Mouse (Mus musculus) heart, postnatal 36 days (tissue): Measurements from ENCODE around the gene Bpifb5. TPM values are rescaled to one million over a fixed set of nuclear protein-coding genes. Genes with fewer than 3 reads are reported as not detected.
"Not testable (repeated sequence)": the region's sequence is repeated elsewhere in the genome, so short reads cannot be mapped to it uniquely, and the experiment has no call there.

Source experiments
- DNase-seq, 2 experiments: peaks; one replicate each; pipeline ENCODE4 v3.0.0; 2021 to 2022
- intact Hi-C: fragments of 180-260 bp; cut with DNase I; formaldehyde crosslinking; loops from one replicate; pipeline ENCODE4 v1.15.1; 2025
- total RNA-seq, 2 experiments: library from RNA; stranded (reverse); gene quantifications; 2 replicates each; pipeline ENCODE4 v1.2.3; 2021

Bpifb5 gene
- total RNA-seq = not detected

DNA sequence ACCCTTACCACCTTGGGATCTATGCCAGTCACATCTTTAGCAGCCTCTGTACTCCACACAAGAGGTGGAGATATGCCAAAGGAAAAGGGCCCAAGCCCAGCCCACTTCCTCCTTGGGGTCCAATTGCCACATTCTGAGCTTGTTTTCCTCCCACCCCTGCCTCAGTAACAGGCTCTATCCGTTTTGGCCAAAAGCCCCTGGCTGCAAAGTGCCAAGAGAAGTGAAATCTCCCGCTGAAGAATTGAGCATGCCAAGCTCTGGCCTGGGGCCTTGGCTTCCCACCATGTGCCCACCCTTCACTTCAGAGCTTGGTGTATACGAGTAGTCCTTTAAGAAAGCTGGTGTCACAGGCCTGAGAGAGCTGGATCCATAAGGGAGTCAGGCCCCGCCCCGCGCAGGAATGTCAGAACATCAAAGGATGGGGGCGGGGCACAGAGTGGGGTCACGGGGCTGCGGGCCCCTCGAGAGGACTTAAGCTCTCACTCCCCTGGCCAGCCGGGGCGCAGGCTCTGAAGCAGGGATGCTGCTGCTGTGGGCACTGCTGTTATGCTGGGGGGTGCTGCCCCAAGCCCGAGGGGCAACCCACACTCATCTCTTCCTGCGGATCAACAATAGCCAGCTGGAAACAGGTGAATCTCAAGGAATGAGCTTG lies at the start of gene Bpifb5:
Bpifb5 (plus strand) TSS at position 478 of the 652 bp plus-strand sequence.
- DNase-seq = peak in 1 of 2 experiments; percentile 10
- intact Hi-C loops = no loop called here

GRCm38 (mm10) chr2:154181900-154182299 lies 41.6 kb upstream of the Bpifb5 start:
- intact Hi-C loops, DNase-seq: not testable (repeated sequence)

DNA sequence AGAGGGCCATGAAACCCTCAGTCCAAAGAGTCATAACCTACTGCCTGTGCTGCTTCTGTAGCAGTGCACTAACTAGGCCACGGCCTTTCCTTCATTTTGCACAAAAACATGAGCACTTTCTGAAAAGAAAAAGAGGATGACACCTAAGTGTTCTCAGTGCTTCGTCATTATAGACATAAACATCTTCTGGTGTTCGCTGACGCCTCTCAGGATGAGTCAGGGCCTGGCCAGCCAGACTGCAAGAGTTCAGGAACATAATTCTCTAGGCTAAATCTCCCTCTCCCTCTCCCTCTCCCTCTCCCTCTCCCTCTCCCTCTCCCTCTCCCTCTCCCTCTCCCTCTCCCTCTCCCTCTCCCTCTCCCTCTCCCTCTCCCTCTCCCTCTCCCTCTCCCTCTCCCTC lies 40.5 kb upstream of the Bpifb5 start:
- DNase-seq, intact Hi-C loops: not testable (repeated sequence)

DNA sequence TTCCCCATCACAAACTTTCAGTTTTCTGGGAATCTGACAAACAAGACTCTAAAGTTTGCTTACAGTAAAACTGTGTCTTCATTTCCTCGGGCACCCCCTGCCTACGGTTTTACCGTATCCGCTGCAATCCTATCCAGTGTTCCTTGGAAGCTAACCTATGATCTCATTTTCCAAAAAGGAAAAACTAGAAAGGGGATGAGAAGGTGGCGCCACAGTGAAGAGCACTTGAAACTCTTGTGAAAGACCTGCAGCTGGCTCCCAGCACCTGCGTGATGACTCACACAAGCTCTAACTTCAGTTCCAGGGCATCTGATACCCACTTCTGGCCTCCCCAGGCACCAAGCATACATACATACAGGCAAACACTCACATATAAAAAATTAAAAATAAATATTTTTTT lies 38.2 kb upstream of the Bpifb5 start:
- DNase-seq = no peak
- intact Hi-C loops = no loop called here

DNA sequence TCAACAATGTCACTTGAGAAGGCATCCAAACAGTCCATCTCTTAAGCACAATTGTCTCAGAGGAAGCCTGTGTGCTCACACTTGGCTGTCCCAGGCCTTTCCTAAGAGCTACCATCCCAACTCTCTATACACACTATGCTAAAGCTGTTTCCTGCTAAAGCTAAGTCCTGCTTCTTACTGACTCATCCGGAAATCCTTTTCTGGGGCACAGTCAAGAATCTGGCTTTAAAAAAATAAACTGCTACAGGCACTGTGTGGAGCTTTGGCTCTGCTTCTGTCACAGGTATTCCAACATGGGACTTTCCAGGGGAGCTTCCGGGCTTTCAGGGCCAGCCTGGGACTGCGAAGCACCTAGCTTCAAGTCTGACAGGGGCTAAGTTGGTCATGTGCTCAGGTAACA lies 37.8 kb upstream of the Bpifb5 start:
- intact Hi-C loops = no loop called here
- DNase-seq = no peak

DNA sequence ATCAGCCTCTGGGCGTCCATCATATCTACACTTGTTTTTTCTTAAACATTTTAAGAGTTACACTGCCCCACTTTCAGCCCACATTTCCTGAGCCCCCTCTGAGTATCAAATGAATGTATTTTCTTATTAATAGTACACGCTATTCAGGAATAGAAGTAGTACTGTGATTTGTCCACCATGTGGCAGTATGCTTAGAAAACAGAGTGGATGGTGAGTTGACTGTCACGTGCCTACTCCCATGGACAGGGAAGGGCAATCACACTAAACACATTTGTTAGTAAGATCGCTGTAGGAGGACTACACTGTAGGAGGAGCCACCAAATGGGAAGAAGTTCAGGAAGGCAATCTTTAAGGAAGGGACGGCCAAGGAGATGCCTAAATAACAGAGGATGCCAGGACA lies 36.1 kb upstream of the Bpifb5 start:
- intact Hi-C loops = no loop called here
- DNase-seq = no peak

DNA sequence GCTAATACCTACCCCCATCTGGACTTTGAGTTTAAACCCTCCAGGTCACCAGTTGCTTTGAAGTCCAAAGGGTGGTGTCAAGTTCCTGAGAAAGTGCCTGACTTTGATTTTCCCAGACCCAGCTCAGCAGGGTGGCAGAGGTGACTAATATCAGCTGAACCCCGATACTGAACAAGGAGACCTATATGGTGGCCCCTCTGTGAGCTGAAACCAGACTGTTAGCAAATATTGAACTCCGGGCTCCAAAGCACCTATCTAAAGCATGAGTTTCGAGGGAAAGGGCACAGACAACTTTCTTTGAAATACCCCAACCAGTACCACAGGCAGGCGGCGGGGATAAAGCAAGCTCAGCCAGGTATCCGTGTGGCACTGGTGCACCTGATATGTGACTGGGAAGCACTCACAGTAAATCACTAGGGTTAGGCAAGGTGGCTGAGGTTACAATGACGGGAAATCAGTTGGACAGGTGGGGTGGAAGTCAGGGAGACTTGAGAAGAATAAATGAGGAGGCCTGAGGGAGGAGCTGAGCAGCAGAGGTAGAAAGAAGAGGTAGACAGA lies 33.6 kb upstream of the Bpifb5 start:
- intact Hi-C loops = no loop called here
- DNase-seq = no peak

GRCm38 (mm10) chr2:154190546-154191258 lies 32.8 kb upstream of the Bpifb5 start, which contains the start of gene Bpifb1:
Gene Bpifb1, plus strand, starts transcription at chr2:154190818.
- DNase-seq = no peak
- intact Hi-C loops = no loop called here

DNA sequence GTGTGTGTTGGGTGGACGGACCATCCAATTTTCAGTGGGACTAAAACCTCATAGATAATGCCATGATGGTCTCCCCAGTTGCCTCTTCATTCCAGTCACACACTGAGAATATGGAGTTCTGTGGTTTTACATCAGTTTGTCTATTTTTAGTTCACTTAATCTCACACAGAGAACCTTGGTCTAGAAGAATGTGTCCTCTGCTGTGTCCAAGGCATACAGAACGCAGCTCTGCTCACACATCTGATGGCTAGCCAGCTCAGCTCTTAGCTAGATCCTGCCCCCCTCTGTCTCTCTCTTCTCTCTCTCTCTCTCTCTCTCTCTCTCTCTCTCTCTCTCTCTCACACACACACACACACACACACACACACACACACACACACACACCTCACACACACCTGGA lies 31.4 kb upstream of the Bpifb5 start:
- no peak for DNase-seq
- intact Hi-C loops = loop anchor here (2.0 kb wide), 1 partner anchor 15 kb away; no protein-coding TSS in a partner anchor

DNA sequence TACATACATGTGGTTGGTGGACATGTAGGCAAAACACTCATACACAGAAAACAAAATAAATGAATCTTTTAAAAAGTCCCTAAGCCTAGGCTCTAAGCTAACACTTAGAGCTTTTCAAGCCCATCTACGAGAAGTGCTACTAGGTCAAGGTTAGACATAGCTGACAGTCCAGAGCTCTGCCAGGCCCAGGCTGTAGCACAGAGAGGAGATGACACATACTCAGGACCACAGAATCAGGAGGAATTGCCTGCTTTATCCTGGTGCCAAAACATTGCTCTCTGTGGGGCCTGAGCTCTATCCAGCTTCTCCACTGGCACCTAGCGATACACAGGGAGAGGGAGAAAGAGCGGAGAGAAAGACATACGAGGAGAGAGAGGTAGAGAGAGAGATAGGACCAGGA lies 30.5 kb upstream of the Bpifb5 start:
- DNase-seq = no peak
- intact Hi-C loops = loop anchor here (2.0 kb wide), 1 partner anchor 14 kb away; no protein-coding TSS in a partner anchor

- no peak for DNase-seq
- intact Hi-C loops = loop anchor here (2.0 kb wide), 1 partner anchor 13 kb away; no protein-coding TSS in a partner anchor
Observed at GRCm38 (mm10) chr2:154193994-154194504, 29.5 kb upstream of the Bpifb5 start.

- DNase-seq = no peak
- intact Hi-C loops = no loop called here
Observed at GRCm38 (mm10) chr2:154197036-154197435, 26.5 kb upstream of the Bpifb5 start.

DNA sequence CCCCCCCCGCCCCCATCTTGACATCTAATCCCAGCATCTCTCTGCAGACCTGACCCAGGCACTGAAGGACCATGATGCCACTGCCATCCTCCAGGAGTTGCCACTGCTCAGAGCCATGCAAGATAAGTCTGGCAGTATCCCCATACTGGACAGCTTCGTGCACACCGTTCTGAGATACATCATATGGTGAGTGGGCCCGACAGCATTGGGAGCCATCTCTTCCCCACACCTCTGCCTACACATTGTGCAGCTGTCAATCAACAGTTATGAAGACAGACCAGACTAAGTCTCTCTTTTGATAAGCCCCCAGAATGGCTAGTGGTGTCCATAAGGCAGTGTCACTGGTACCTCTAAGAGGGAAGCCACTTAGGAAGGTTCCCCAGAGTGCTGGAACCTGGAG lies 18.9 kb upstream of the Bpifb5 start:
- intact Hi-C loops = no loop called here

DNA sequence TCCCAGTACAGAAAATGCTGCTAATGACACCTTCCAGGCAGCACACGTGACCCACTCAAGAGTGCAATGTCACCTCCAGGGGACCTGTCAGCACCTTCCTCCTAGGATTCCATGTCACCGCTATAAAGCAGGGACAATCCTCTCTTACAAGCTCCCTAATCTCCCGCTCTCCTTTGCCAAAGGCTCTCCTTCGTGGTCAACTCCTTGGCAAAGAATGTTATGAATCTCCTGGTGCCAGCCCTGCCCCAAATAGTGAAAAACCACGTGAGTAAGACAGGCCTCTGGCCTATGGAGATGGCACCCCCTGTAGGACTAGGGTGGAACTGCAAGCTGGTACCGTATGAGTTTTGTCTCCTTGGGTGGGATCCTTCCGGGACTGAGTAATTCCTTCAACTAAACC lies 16.6 kb upstream of the Bpifb5 start:
- DNase-seq = peak; percentile 54 to 68
- intact Hi-C loops = loop anchor here (1.0 to 2.0 kb wide), 2 partner anchors 14 to 34 kb away; no protein-coding TSS in a partner anchor

More for the DNA sequence above, 18.9 kb upstream of the Bpifb5 start:
- DNase-seq = no peak

DNA sequence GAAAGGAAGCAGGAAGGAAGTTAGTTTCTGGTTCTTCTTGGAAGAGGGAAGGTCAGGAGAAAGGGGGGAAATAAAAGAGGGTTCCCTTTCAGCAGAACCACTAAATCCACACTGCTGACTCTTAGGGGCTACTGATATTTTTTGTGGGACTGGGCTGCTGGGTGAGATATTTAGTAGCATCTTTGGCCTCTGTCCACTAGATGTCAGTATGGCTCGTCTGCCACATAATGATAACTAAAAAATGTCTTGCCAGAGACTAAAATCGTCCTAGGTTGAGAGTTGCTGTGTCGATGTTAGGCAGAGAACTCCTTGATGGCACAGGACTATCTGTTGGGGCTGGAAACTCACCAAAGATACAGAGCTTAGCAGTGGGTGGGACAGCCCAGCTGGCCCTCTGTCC lies 14.4 kb upstream of the Bpifb5 start:
- intact Hi-C loops = no loop called here
- no peak for DNase-seq

DNA sequence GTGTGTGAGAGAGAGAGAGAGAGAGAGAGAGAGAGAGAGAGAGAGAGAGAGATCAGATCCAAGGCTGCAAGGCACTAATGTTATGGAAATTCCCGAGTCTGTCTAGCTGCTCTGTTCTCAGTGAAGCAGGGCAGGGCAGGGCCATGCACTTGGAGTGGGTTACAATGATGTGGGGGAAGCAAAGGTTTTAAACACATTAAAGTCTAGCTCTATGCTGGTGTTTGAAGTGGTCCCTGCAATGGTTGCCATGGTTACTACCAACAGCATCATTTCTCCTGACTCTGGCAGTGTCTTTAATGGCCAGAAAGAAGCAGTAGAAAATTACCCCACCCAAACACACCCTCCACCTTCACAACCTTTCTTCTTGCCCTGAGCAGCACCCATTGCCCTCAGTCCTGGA lies 12.4 kb upstream of the Bpifb5 start:
- intact Hi-C loops = no loop called here
- DNase-seq = no peak

DNA sequence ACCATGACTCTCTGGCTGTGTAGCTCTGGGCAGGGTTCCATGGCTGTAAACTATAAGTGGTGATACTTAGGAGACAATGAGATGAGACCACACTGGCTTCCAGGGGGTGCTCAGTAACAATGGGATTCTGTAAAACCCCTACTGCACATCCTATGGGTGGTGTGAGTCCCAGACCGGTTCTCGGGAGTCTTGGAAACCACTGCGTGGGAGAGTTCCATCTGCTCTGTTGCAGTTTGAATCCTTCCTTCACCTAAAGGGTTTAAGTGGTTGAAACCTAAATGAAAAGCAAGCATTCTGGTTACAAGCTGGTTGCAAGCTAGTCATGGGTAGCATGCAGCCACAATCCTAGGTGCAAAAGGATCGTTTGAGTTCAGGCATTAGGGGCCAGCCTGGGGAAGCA lies 11.7 kb upstream of the Bpifb5 start:
- no peak for DNase-seq
- intact Hi-C loops = no loop called here

GRCm38 (mm10) chr2:154215191-154215590 lies 8.4 kb upstream of the Bpifb5 start:
- intact Hi-C loops = loop anchor here (1.0 kb wide), 1 partner anchor 79 kb away; no protein-coding TSS in a partner anchor
- peak; percentile 59 to 76 for DNase-seq

- intact Hi-C loops = no loop called here
- DNase-seq = no peak
Observed at GRCm38 (mm10) chr2:154219950-154220349, 3.6 kb upstream of the Bpifb5 start.

DNA sequence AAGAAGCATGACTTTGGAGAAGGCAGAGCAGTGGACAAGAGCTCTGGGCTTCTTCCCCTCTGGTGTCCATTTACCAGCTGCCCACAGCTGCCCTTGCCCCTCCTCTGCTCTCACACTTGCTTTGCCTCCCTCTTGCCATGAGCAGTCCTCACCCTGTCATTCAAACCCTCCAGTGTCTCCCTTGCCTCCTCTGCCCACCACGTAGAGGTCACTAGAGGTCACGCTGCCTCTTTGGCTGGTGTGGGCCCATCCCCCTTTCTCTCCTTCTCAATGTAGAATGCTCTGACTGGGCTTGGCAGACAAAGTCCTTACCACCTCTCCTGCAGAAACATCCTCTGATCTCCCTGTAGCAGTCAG lies 353 bp downstream of the Bpifb5 start:
- no peak for DNase-seq
- intact Hi-C loops = no loop called here

DNA sequence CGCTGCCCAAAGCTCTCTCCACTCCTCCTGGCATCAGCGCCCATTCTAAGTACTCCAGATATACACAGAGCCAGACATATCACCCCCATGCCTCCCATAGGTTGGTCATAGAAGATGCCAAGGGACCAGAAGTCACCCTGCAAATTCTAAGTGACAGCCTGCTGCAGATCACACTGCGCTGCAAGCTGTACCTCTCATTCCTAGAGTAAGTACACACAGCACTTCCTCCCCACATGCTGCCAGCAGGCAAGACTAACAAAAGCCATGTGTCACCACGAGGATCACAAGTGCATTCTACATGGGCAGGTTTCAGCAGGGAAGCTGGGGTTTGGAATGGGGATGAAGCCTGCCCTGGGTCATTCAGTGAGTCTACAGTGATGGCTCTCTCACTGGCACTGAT lies 3.4 kb downstream of the Bpifb5 start:
- intact Hi-C loops = no loop called here
- DNase-seq = no peak
